Mouse (Mus musculus): ENCODE measurements at regions not wholly inside any gene's neighbourhood (a gene's known extent, or its start where the extent isn't known, plus 50 kb on each side); places are given as distances from the start of the nearest gene placed in this dataset.
"Not testable (repeated sequence)": the region's sequence is repeated elsewhere in the genome, so short reads cannot be mapped to it uniquely, and the experiment has no call there.

GRCm38 (mm10) chr3:33440905-33441304, 297.9 kb upstream of the Pex5l start:
- no peak for DNase-seq

- no peak for DNase-seq
Measured at GRCm38 (mm10) chr3:33440500-33440899, 297.5 kb upstream of the Pex5l start.

GRCm38 (mm10) chr3:33416922-33417321, 273.9 kb upstream of the Pex5l start:
- DNase-seq, result no peak

- no peak for DNase-seq
Measured at GRCm38 (mm10) chr3:33416321-33416720, 273.3 kb upstream of the Pex5l start.

GRCm38 (mm10) chr3:33401904-33402303, 258.9 kb upstream of the Pex5l start:
- no peak for DNase-seq

- no peak for DNase-seq
Measured at GRCm38 (mm10) chr3:33399321-33399720, 256.3 kb upstream of the Pex5l start.

- no peak for DNase-seq
Measured at GRCm38 (mm10) chr3:33398326-33398725, 255.3 kb upstream of the Pex5l start.

GRCm38 (mm10) chr3:33397217-33397616, 254.2 kb upstream of the Pex5l start:
- no peak for DNase-seq

- no peak for DNase-seq
Measured at GRCm38 (mm10) chr3:33392541-33392822, 249.4 kb upstream of the Pex5l start.

GRCm38 (mm10) chr3:33391765-33392540, 248.9 kb upstream of the Pex5l start:
- DNase-seq, result no peak

GRCm38 (mm10) chr3:33388171-33388570, 245.1 kb upstream of the Pex5l start:
- DNase-seq, result no peak

GRCm38 (mm10) chr3:33383622-33384021, 240.6 kb upstream of the Pex5l start:
- no peak for DNase-seq

GRCm38 (mm10) chr3:33379604-33380003, 236.6 kb upstream of the Pex5l start:
- no peak for DNase-seq

GRCm38 (mm10) chr3:33375161-33375560, 232.1 kb upstream of the Pex5l start:
- DNase-seq, result no peak

- DNase-seq, result no peak
Measured at GRCm38 (mm10) chr3:33372806-33373205, 229.8 kb upstream of the Pex5l start.

- DNase-seq, result no peak
Measured at GRCm38 (mm10) chr3:33363521-33363920, 220.5 kb upstream of the Pex5l start.

- no peak for DNase-seq
Measured at GRCm38 (mm10) chr3:33360030-33360429, 217.0 kb upstream of the Pex5l start.

GRCm38 (mm10) chr3:33353860-33354259, 210.8 kb upstream of the Pex5l start:
- DNase-seq, result no peak

- DNase-seq, result peak in 1 of 2 experiments; percentile 3
Measured at GRCm38 (mm10) chr3:33350986-33351385, 207.9 kb upstream of the Pex5l start.

GRCm38 (mm10) chr3:33334056-33334455, 191.0 kb upstream of the Pex5l start:
- DNase-seq, result no peak

GRCm38 (mm10) chr3:33317691-33318090, 174.6 kb upstream of the Pex5l start:
- not testable (repeated sequence) for DNase-seq

- no peak for DNase-seq
Measured at GRCm38 (mm10) chr3:33312230-33312825, 169.3 kb upstream of the Pex5l start.

- peak; percentile 8 to 9 for DNase-seq
Measured at GRCm38 (mm10) chr3:33308212-33308611, 165.2 kb upstream of the Pex5l start.

- DNase-seq, result no peak
Measured at GRCm38 (mm10) chr3:33306169-33306568, 163.1 kb upstream of the Pex5l start.

- DNase-seq, result no peak
Measured at GRCm38 (mm10) chr3:33305756-33306155, 162.7 kb upstream of the Pex5l start.

All from kidney, postnatal 4 days (tissue).